Mouse (Mus musculus): ENCODE data around the gene Hectd4.

GRCm38 (mm10) chr5:121253816-121254497, 33.9 kb downstream of the Hectd4 start:
- TF ChIP-seq CTCF (IDR thresholded peaks at IDR 0.05; ENCODE audit: extremely low read depth, insufficient read depth, low read length) = no peak
- no peak for TF ChIP-seq POLR2A (IDR thresholded peaks at IDR 0.05; ENCODE audit: extremely low read depth, insufficient read depth, low read length)
